Mouse (Mus musculus): ENCODE data around the gene Tesmin. TPM values are rescaled to one million over a fixed set of nuclear protein-coding genes. Genes with fewer than 3 reads are reported as not detected.
A peak's percentile ranks its signal among the peaks of the same experiment; 100 is the strongest.

Gene Tesmin
- polyA plus RNA-seq, 1 experiment from 2014 or later: 0.41 TPM

- WGBS: 70% methylated on average over 6 of the region's 6 CpGs
- H3K27ac ChIP-seq: peak overlapping the region; percentile 31; the same call in 1 of the 2 replicates
- peak; percentile 63; the same call in 1 of the 2 replicates for ATAC-seq (ENCODE audit: low FRiP score)
Measured at GRCm38 (mm10) chr19:3451649-3452048, 63.0 kb downstream of the Tesmin start.

More at GRCm38 (mm10) chr19:3451649-3452048, 63.0 kb downstream of the Tesmin start:
- Histone ChIP-seq H3K9ac (no peak overlapping the region), H3K27me3 (no peaks in the 10 kb centered on the region), H3K4me3 (replicated peaks) (no peak overlapping the region), H3K9me3 (no peaks in the 10 kb centered on the region; the same call in 1 of the 2 replicates), H3K4me2 (no peak overlapping the region), H3K4me1 (peaks cover 5% of the 10 kb centered on the region; the same call in 1 of the 2 replicates), H3K36me3 (replicated peaks) (peaks cover 36% of the 10 kb centered on the region)

Other genes starting within 250 kb of the Tesmin start
- 124 and 125 TPM in 2 replicates for gene Mrpl21, start 106.0 kb upstream of the Tesmin start, polyA plus RNA-seq (2016; fragmentation: Nextera tagmentation; extraction: Ambion mirVana)
- 11.0 and 11.3 TPM in 2 replicates for gene Ighmbp2, start 105.8 kb upstream of the Tesmin start, polyA plus RNA-seq (2016; fragmentation: Nextera tagmentation; extraction: Ambion mirVana)
- gene Cpt1a, start 66.5 kb upstream of the Tesmin start, polyA plus RNA-seq (2016; fragmentation: Nextera tagmentation; extraction: Ambion mirVana): 11.7 and 14.4 TPM in 2 replicates
- 1.1 and 2.0 TPM in 2 replicates for gene Gal, start 25.7 kb downstream of the Tesmin start, polyA plus RNA-seq (2016; fragmentation: Nextera tagmentation; extraction: Ambion mirVana)
- 85.5 and 89.3 TPM in 2 replicates for gene Ppp6r3, start 186.9 kb downstream of the Tesmin start, polyA plus RNA-seq (2016; fragmentation: Nextera tagmentation; extraction: Ambion mirVana)